Mouse (Mus musculus) heart, embryonic 12.5 days (tissue): Measurements from ENCODE around the gene Gm1043. TPM values are rescaled to one million over a fixed set of nuclear protein-coding genes. Genes with fewer than 3 reads are reported as not detected.

ENCODE experiments used
- ATAC-seq: fragments of 200-750 bp; cut with Nextera tagmentation; 2 replicates; pipeline ENCODE4 v1.8.0; 2017; ENCODE audit warnings: moderate TSS enrichment, moderate library complexity; ENCODE audit not compliant: insufficient number of reproducible peaks, low FRiP score
- H3K27ac ChIP-seq: fragments of 300-500 bp; sonication (generic); 2 replicates; pipeline ENCODE4 v1.5.1; 2016; ENCODE audit warnings: mild to moderate bottlenecking, moderate library complexity; ENCODE audit not compliant: poor library complexity, severe bottlenecking
- H3K27me3 ChIP-seq: fragments of 300-500 bp; sonication (generic); replicated peaks from 2 replicates; pipeline ENCODE4 v1.6.1; 2016; ENCODE audit warnings: mild to moderate bottlenecking, moderate library complexity
- H3K36me3 ChIP-seq: fragments of 300-500 bp; sonication (generic); 2 replicates; pipeline ENCODE4 v1.6.1; 2016; ENCODE audit warnings: mild to moderate bottlenecking, moderate library complexity
- H3K4me1 ChIP-seq: fragments of 300-500 bp; sonication (generic); replicated peaks from 2 replicates; pipeline ENCODE4 v1.6.1; 2016; ENCODE audit warnings: mild to moderate bottlenecking
- H3K4me2 ChIP-seq: fragments of 300-500 bp; sonication (generic); 2 replicates; pipeline ENCODE4 v1.6.1; 2016; ENCODE audit warnings: mild to moderate bottlenecking, moderate library complexity
- H3K4me3 ChIP-seq: fragments of 300-500 bp; sonication (generic); 2 replicates; pipeline ENCODE4 v1.5.1; 2016; ENCODE audit warnings: mild to moderate bottlenecking
- H3K9ac ChIP-seq: fragments of 300-500 bp; sonication (generic); 2 replicates; pipeline ENCODE4 v1.6.1; 2016; ENCODE audit warnings: mild to moderate bottlenecking, moderate library complexity
- H3K9me3 ChIP-seq: fragments of 300-500 bp; sonication (generic); replicated peaks from 2 replicates; pipeline ENCODE4 v1.6.1; 2016; ENCODE audit warnings: mild to moderate bottlenecking, moderate library complexity
- WGBS: fragments of 180-500 bp; shearing (Covaris S2); methylation state at CpG from one replicate; pipeline ENCODE4 v1.1.7; 2016; 5-methylcytosine and 5-hydroxymethylcytosine counted together
- polyA plus RNA-seq: library from polyadenylated mRNA; unstranded; fragments of >200 nt; fragmentation: Nextera tagmentation; extraction: Ambion mirVana; gene quantifications from 2 replicates; pipeline ENCODE4 v1.2.1, GENCODE M21; 2016

The Gm1043 gene
- polyA plus RNA-seq, 1 experiment from 2014 or later, result not detected

DNA sequence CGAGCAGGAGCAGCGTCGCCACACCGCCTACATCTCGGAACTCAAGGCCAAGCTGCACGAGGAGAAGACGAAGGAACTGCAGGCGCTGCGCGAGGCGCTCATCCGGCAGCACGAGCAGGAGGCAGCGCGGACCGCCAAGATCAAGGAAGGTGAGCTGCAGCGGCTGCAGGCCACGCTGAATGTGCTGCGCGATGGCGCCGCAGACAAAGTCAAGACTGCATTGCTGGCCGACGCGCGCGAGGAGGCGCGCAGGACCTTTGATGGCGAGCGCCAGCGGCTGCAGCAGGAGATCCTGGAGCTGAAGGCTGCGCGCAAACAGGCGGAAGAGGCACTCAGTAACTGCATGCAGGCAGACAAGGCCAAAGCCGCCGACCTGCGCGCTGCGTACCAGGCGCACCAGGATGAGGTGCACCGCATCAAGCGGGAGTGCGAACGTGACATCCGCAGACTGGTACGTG is 6.0 kb downstream of the Gm1043 start:
- peak overlapping the region; percentile 31 for H3K4me3 ChIP-seq
- H3K9ac ChIP-seq, result no peak overlapping the region
- WGBS, result under 1% methylated on average over 47 of the region's 47 CpGs
- peaks cover 57% of the 10 kb centered on the region for H3K27me3 ChIP-seq
- no peaks in the 10 kb centered on the region for H3K9me3 ChIP-seq
- peak overlapping the region; percentile 61 for H3K4me2 ChIP-seq
- H3K27ac ChIP-seq, result no peak overlapping the region
- no peaks in the 10 kb centered on the region for H3K36me3 ChIP-seq
- no peak for ATAC-seq
- peaks cover 8% of the 10 kb centered on the region; the same call in 1 of the 2 replicates for H3K4me1 ChIP-seq

DNA sequence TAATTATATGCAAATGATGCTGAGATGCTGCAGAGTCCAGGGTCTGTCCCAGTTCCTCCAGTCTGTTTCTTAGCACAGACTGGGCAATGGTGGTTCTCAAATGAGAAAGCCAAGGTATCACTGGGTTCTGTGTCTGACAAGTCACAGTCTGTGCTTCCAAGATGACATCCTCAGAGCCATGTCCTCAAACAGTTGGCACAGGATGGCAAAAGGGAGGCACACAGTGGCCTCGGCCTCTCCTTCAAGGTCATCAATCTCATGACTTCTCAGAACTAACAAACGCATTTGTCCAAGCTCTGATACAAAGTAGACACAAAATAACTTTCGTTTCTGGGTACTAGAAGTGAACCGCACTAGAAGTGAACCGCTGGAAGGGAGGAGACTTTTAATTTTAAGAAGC is 9.8 kb downstream of the Gm1043 start:
- Histone ChIP-seq H3K36me3 (no peaks in the 10 kb centered on the region), H3K27ac (no peak overlapping the region), H3K9ac (no peak overlapping the region), H3K4me2 (no peak overlapping the region), H3K27me3 (peaks cover 52% of the 10 kb centered on the region), H3K4me1 (peaks cover 8% of the 10 kb centered on the region; the same call in 1 of the 2 replicates), H3K4me3 (no peak overlapping the region), H3K9me3 (no peaks in the 10 kb centered on the region)
- 83% methylated on average over 5 of the region's 5 CpGs for whole genome bisulfite sequencing
- no peak for ATAC-seq

DNA sequence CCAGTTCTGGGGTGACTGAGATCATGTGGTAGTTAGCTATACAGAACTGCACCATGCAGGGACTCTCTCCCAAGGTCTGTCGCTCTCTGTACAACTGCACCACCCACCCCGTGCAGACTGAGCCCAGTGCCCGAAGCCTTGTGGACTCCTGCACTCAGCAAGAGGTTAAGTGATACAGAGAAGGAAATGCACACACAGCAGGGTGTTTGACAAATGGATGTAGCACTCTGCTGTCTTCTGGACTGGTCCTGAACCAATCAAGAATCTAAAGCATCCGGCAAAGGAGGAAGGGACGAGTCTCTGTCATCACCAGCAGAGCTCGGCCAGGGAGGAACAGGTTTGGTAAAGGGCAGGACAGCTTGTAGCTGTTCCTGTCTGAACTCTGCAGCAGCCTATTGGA is 12.4 kb downstream of the Gm1043 start:
- Histone ChIP-seq H3K9me3 (no peaks in the 10 kb centered on the region), H3K27me3 (peaks cover 46% of the 10 kb centered on the region), H3K4me1 (no peaks in the 10 kb centered on the region), H3K36me3 (no peaks in the 10 kb centered on the region), H3K4me3 (no peak overlapping the region), H3K9ac (no peak overlapping the region), H3K27ac (no peak overlapping the region), H3K4me2 (no peak overlapping the region)
- WGBS, result 45% methylated on average over 6 of the region's 6 CpGs
- no peak for ATAC-seq

DNA sequence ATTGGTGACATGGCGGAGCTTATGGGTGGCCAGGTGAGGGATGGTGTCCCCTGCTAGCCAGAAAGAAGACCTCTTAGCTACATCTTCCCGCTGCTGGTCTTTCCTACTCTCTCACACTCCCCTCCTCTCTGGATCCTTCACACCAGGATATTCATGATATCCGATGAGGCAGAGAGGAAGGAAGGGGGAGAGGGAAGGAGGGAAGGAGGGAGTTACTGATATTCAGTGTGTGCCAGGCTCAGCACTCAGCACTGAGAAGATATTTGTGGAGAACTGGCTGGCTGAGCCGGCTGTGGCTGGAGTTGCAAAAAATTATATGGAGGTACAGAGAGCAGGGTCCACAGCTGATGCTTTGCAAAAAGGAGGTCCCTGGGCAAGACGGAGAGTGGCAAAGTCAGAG is 15.6 kb downstream of the Gm1043 start:
- WGBS, result 39% methylated on average over 5 of the region's 5 CpGs
- no peaks in the 10 kb centered on the region for H3K4me1 ChIP-seq
- H3K36me3 ChIP-seq, result no peaks in the 10 kb centered on the region
- no peak overlapping the region for H3K4me2 ChIP-seq
- H3K9ac ChIP-seq, result no peak overlapping the region
- no peak for ATAC-seq
- H3K4me3 ChIP-seq, result no peak overlapping the region
- no peaks in the 10 kb centered on the region for H3K9me3 ChIP-seq
- H3K27me3 ChIP-seq, result peaks cover 40% of the 10 kb centered on the region
- H3K27ac ChIP-seq, result no peak overlapping the region

DNA sequence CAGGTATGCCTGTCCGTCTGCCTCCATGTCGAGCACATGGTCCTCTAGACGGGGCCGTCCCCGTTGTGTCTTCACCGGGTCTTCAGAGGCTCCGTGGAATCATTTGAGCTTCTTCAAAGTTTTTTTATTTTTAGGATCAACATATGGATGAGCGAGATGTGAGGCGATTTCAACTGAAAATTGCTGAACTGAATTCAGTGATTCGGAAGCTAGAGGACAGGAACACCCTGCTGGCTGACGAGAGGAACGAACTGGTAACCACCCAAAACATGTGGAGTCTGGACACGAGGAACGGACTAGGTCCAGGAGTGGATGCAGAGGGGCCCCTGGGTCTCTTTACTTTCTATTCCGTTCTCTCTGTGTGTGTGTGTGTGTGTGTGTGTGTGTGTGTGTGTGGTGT is 16.5 kb downstream of the Gm1043 start:
- ATAC-seq, result no peak
- no peak overlapping the region for H3K4me2 ChIP-seq

DNA sequence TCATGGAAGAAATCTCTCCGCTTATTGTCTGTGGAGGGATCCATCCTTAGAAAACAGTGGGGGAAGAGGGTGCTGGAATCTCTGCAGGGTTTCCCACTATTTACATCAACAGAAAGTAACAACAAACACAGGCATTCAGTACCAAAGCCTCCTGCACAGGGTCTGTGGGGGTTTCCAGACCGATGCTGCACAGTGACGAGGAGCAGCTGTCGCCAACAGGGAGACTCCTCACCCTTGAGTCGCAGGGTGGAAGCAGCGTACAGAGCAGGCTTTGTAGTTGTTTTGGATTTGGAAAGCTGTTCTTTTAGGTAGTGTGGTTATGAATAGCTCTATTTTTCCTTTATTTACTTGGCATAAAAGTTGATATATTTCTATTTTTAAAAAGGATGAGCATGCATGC is 16.9 kb downstream of the Gm1043 start:
- Histone ChIP-seq H3K27me3 (peaks cover 34% of the 10 kb centered on the region), H3K4me3 (no peak overlapping the region), H3K4me2 (no peak overlapping the region), H3K36me3 (no peaks in the 10 kb centered on the region), H3K27ac (no peak overlapping the region), H3K9ac (no peak overlapping the region), H3K9me3 (no peaks in the 10 kb centered on the region), H3K4me1 (no peaks in the 10 kb centered on the region)
- WGBS, result 38% methylated on average over 5 of the region's 6 CpGs
- no peak for ATAC-seq

More for the DNA sequence above, 16.5 kb downstream of the Gm1043 start:
- Histone ChIP-seq H3K9me3 (no peaks in the 10 kb centered on the region), H3K4me3 (no peak overlapping the region), H3K4me1 (no peaks in the 10 kb centered on the region), H3K9ac (no peak overlapping the region), H3K27me3 (peaks cover 34% of the 10 kb centered on the region), H3K27ac (no peak overlapping the region), H3K36me3 (no peaks in the 10 kb centered on the region)
- 71% methylated on average over 15 of the region's 15 CpGs for WGBS

DNA sequence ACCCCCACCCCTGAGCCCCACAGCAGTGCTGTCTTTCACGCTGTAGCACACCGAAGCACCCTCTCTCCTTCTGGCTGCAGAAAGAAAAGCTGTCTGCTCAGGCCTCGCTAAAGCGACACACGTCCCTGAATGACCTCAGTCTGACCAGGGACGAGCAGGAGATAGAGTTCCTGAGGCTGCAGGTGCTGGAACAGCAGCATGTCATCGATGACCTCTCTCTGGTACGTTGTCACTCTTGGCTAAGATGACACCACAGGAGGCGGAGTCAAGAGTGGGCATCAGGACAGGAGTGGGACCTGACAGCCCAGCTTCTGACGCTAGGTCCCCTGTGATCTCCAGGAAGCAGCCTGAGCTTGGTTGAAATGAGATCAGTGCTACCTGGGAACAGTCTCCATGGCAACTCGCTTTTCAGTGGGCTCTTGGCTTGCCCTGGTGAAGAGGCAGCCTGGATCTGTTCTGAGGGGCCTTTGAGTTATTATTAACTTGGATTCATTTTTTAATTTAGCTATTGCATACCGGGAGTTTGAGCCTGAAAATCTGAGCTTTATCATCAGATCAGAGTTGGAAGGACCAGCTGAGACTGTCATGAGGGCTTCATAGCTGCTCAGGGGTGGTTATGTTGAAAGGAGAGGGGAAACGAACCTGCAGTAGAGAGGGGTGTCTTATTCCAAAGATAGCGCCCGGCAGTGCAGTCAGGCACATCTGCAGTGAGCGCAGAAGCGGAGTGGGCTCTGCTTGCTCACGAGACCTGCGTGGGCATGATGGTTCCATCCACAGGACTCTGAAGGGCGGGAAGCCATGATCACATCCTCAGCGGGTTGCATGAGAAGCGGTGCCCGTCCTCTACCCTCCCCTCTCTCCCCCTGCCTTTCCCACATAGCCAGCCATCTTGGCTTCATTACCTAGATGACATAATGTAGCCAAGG is 20.6 kb downstream of the Gm1043 start:
- H3K36me3 ChIP-seq, result no peaks in the 10 kb centered on the region
- no peak overlapping the region for H3K4me3 ChIP-seq
- H3K4me1 ChIP-seq, result no peaks in the 10 kb centered on the region
- ATAC-seq, result no peak
- peaks cover 18% of the 10 kb centered on the region for H3K27me3 ChIP-seq
- H3K9me3 ChIP-seq, result no peaks in the 10 kb centered on the region
- H3K9ac ChIP-seq, result no peak overlapping the region
- no peak overlapping the region for H3K4me2 ChIP-seq
- H3K27ac ChIP-seq, result no peak overlapping the region
- 73% methylated on average over 23 of the region's 23 CpGs for WGBS

DNA sequence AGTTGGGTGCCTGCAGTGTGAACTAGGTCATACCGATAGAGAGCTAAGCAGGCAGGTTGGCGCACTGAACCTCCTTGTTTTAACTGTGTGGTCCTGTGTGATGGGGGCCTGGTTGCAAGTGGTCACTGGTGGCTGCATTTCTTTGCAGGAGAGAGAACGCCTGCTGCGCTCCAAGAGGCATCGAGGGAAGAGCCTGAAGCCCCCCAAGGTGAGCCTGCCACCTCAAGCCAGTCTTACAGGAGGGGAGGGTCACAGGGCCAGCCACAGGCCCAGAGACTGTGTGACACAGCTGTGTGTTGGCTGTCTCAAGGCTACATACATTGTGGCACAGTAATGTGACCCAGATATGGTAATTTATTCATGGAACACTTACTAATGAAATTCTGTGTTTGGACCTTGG is 21.9 kb downstream of the Gm1043 start:
- Histone ChIP-seq H3K4me1 (no peaks in the 10 kb centered on the region), H3K36me3 (no peaks in the 10 kb centered on the region), H3K9me3 (no peaks in the 10 kb centered on the region), H3K4me2 (no peak overlapping the region), H3K27me3 (peaks cover 6% of the 10 kb centered on the region), H3K9ac (no peak overlapping the region), H3K4me3 (no peak overlapping the region), H3K27ac (no peak overlapping the region)
- no peak for ATAC-seq
- 59% methylated on average over 5 of the region's 5 CpGs for WGBS

DNA sequence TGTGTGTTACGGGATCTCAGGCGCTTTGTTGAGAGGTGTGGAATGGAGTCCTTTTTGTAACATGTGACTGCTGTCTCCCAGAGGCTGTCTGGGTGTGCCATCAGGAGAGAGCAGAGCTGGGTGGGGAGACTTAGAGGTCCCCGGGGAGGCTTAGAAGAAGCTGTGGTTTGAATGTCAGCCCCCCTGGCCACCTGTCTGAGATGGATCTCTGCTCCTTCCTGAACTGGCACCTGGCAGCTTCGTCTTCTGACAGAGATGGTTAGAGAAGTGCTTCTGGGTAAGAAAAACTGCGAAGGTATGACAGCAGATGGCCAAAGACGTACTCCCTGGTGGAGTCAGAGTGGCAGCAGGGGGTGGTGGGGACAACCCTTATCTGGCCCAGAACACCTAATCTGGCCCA is 22.4 kb downstream of the Gm1043 start:
- Histone ChIP-seq H3K9me3 (no peaks in the 10 kb centered on the region), H3K27ac (no peak overlapping the region), H3K9ac (no peak overlapping the region), H3K27me3 (peaks cover 6% of the 10 kb centered on the region), H3K36me3 (no peaks in the 10 kb centered on the region), H3K4me3 (no peak overlapping the region), H3K4me2 (no peak overlapping the region), H3K4me1 (no peaks in the 10 kb centered on the region)
- WGBS, result 77% methylated on average over 6 of the region's 6 CpGs
- ATAC-seq, result no peak

DNA sequence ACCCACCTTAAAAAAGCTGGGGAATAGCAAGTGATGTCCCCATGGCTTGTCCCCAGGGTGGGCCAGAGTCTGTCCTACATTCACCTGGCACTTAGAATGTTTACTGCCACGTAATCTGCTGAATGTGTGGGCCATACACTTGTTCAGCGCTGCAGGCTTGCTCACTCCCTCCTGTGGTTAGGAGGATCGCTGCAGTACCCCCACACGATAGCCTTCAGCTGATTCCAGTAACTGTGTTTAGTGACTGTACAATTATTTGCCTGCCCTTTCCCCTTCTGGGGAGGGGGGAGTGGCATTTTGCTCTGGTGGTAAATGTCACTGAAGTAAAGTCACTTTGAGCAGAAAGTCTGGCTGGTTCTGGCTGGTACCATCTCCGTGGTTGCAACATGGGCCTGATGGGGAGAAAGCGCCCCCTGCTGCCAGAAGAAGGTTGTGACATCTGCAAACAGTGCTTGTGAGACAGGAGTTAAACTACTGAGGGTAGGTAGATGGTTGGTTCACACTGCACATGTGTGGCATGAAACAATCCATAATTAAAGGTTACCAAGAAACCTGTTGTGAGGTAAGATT is 24.2 kb downstream of the Gm1043 start:
- Histone ChIP-seq H3K4me2 (no peak overlapping the region), H3K9me3 (no peaks in the 10 kb centered on the region), H3K36me3 (no peaks in the 10 kb centered on the region), H3K4me1 (no peaks in the 10 kb centered on the region), H3K27me3 (no peaks in the 10 kb centered on the region; the same call in 1 of the 2 replicates), H3K27ac (no peak overlapping the region), H3K9ac (no peak overlapping the region), H3K4me3 (no peak overlapping the region)
- WGBS, result 40% methylated on average over 6 of the region's 6 CpGs
- ATAC-seq, result no peak

DNA sequence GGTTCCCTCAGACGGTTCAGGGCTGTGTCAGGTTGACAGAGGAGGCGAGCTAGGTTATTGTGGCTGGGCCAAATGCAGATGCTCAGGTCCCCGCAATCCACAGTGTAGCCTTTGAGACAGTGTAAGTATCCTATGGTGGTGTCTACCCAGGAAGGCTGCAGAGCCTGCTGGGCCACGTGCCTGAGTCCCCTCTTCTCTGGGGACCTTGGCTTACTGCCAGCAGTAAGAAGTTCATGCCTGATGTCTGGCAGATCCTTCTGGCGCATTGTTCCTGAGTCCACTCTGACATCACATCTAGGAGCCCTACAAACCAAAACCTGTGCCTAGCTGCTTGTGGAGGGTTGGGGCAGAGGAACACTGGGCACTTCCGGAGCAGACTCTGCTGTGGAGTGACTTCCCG is 27.2 kb downstream of the Gm1043 start:
- H3K9me3 ChIP-seq, result no peaks in the 10 kb centered on the region
- no peak overlapping the region for H3K4me3 ChIP-seq
- H3K27ac ChIP-seq, result no peak overlapping the region
- 0 out of 2 replicates have a peak, but pooled peaks have one; percentile 31 for ATAC-seq
- no peaks in the 10 kb centered on the region for H3K4me1 ChIP-seq
- H3K9ac ChIP-seq, result no peak overlapping the region
- H3K27me3 ChIP-seq, result peaks cover 13% of the 10 kb centered on the region; the same call in 1 of the 2 replicates
- WGBS, result 66% methylated on average over 7 of the region's 7 CpGs
- no peaks in the 10 kb centered on the region for H3K36me3 ChIP-seq
- no peak overlapping the region for H3K4me2 ChIP-seq
